Mouse (Mus musculus): Measurements from ENCODE around the gene Nfkbie. TPM values are rescaled to one million over a fixed set of nuclear protein-coding genes. Genes with fewer than 3 reads are reported as not detected.
A peak's percentile ranks its signal among the peaks of the same experiment; 100 is the strongest.

Nfkbie gene
- total RNA-seq, 2 experiments from 2014 or later, result 1.2 to 3.1 TPM

DNA sequence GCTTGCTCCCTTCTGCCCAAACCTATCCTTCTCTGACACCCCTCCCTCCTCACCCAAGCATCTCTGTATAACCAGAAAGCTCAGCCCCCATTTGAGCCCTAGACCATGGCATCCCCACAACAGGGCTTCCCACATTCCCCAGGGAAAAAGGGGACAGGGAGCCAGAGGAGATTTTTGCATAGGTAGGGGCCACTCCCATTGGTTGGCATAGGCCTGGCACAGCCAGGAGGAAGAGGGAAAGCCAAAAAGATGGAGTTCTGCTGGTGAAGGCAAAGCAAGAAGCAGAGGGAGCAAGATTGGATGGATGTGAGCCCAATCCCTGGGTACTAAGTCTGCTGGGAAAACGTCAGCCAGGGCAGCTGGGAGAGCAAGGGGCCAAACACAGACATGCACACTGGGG is 12.4 kb upstream of the Nfkbie start:
- no peak for DNase-seq

DNA sequence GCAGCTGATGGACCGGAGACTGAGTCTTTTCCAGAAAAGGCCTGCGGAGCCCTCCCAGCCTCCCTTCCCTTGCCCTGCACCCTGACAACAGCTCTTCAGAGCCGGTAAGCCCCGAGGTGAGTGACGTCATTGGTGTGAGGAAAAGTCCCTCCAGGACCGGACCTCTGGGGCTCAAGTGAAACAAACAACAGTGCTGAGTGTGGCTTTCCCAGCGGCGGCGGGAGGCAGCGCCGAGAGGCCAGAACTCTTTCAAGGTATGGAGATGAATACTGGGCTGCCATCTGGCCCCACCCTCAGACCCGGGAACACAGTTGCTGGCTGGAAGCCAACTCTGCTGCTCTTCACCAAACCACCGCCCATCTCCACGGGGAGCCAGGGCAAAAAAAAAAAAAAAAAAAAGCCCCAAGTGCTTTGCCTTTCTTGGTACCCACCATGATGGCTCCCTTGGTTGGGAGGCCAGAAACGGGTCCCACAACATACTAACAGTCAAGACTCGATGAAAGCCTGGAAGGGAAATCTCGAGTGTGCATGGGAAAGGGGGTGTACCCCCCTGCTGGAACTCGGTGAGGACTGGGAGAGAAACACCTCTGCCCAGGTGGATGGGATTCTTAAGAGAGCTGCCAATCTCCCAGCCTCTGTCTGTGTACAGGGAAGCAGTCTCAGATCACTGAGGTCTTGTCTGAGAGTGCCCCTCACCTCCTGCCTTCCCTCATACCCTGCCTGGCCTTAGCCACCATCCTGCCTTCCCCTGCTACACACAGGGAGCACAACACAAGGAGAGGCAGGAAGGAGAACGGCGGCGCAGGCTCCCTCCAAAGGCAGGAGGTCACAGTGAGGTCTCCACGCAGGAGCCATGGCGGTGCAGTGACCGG is 11.3 kb upstream of the Nfkbie start:
- no peak for DNase-seq

DNA sequence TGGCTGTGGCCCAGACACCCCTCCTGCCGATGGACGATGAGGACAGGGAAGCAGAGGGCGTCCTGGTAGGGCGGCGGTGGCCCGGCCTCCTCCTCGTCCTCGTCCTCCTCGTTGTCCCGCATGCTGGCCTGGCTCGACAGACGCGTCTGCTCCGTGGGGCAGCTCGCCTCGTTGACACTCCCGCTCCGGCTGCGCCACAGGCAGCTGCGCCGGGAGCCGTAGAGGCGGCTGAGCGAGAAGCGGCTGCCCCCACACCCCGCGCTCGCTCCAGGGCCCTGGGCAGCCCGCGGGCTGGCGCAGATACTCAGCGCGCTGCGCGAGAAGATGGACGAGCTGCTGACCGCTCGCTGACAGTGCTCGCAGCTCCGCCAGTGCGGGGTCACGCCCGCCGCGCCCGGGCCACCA is 10.6 kb upstream of the Nfkbie start:
- DNase-seq, result no peak

DNA sequence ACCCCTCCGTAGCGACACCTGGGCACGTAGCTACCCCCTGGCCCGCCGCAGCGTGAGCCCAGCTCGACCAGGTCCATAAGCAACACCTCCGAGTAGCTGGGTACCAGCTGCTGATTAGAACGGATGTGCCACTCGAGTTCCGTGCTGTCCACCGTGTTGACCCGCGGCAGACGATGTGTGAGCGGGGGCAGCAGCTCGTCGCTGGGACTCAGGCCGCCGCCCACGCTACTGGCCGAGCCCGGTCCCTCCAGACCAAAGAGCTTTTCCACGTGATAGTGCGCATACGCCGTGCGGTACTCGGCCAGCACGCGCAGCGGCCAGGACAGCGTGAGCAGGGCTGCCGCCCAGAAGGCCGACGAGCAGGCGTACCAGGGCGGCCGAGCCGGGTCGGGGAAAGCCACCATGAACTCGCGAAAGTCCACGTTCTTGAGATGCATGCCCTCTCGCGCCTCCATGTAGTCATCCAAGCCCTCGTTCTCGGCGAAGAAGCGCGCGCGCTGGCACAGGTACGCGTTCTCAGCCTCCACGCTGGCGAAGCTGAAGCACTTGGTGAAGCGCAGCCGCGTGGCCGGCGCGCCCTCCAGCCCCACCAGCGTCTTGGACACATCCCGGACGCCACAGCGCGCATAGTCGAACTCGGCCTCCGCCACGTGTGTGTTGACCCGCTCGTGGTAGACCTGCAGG is 10.1 kb upstream of the Nfkbie start:
- DNase-seq, result no peak

DNA sequence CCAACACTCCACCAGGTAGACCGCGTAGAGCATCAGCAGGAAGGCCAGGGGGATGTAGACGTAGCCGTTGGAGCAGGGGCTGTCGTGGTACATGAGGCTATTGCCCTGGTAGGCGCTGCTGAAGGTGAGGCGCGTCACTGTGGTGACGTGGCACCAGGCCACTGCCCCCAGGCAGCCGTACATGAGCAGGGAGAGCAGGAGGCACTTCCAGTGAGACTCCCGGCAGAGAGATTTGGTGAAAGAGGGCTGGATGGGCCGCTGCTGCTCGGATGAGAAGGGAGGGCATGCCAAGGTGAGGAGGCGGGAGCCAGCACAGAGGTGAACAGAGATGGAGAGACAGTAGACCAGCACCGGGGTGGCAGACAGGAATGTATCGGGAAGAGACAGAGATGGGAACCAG is 8.6 kb upstream of the Nfkbie start:
- no peak for DNase-seq

DNA sequence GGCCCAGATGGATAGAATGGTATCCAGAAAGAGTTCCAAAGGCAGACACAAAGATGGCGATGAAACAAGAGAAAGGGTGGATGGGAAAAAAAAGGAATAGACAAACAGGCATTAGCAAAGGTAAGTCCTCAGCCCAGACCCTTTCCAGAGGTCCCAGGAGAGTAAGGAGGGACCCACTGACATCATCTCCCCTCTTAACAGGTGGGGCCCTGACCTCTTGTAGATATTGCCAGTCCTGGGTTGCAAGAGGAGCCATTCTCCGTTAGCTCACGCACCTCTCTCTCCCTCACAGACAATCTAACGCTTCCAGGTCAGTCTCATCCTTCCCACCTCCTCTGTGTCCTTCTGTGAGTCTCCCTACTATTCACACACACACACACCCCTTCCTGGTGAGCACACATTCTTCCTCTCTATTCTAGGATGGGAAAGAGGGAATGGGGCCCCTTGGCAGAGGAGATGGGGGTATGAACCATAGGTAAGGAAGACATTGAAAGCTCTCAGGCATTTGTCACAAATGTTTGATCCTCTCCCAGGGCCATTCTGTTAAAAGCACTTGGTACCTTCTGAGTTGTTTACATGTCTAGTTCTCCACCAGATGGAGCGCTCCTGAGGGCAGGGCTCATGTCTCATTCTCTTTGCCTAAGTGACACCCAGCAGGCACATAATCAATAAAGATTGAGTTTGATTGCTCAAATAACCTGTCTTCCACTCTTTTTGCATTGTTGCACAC is 7.9 kb upstream of the Nfkbie start:
- no peak for DNase-seq

DNA sequence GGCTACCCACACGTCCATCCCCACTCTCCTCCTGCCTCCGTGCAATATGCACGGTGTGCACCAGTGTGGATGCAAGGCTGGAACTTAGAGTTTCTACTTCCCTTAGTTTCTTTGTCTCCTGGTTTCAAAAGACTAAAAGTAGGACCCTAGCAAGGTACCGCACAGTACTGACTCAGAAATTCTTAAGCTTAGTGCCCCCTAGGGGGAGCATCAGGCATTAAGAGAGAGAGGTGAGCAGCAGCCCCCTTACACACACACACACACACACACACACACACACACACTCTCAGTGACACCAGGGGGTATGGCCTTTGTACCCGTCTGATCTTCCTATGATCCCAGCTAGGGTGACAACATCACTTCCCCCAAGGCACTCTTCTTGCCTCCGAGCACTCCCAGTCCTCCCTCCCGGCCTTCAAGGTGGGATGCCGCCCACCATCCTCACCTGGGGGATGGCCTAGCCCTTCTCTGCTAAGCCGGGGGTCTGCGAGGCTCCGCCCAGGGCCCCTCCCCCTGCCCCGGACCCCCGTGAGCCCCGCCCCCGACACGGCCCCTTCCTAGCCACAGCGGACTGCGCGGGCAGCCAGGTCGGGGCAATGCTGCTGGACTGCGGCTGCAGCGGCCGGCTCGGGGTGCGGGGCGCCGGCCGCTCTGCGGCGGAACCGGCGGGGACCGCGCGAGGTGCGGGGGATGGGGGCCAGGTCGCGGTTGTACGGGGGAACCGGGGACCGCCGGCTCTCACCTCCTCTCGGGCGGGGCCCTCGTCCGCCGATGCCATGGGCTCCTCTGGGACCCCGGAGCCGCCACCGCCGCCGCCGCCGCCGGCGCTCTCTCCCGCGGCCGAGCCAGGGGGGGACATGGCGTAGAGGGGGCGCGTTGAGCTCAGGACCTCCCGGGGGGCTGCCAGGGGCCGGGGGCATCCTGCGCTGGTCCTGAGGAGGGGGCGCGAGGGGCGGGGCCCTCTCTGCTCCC is 6.7 kb upstream of the Nfkbie start:
- no peak for DNase-seq

DNA sequence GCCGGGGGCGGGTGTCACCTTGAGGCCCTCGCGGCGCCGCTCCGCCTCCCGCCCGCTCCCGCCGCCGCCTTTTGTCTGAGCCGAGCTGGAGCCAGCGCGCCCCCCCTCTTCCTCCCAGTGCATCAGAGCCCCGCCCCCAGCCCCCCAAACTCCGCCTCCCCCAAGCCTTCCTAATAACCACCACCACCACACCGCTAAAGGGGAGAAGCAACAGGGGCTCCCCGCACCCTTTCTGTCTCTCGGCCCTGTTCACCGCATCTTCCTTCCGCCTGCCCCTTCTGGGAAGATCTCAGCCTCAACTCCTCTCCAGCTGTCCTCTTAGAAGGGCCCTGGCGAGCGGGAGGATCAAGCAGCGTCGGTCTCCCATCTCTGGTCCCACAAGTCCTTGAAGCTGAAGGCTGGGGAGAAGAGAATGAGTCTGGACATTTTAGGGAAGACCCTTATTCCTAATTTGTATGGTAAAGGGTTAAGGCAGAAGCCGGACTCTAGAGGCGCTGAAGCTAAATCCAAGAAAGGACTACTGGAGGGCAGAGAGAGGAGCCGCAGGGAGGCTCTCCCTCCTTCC is 5.8 kb upstream of the Nfkbie start, which contains the start of gene Tmem151b:
Gene Tmem151b, minus strand, starts transcription at position 61 of the 565 bp plus-strand sequence.
- DNase-seq, result no peak

DNA sequence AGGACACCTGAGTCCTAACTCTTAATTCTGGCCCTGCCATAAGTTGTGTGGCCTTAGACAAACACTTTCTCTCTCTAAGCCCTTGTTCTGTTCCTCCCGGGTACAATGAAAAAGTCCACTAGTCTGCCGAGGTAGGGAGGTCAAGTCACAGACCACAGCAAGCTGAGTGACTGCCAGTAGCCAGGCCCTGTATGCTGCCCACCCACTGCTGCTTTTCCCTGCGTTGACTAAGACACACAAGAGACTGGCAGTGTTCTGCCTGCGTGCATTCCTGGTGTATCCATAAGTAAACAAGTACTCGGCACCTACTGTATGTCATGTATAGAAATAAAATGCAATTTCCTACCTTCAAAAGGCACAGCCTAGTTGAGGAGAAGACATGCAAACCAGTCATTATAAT is 5.2 kb upstream of the Nfkbie start:
- DNase-seq, result no peak

DNA sequence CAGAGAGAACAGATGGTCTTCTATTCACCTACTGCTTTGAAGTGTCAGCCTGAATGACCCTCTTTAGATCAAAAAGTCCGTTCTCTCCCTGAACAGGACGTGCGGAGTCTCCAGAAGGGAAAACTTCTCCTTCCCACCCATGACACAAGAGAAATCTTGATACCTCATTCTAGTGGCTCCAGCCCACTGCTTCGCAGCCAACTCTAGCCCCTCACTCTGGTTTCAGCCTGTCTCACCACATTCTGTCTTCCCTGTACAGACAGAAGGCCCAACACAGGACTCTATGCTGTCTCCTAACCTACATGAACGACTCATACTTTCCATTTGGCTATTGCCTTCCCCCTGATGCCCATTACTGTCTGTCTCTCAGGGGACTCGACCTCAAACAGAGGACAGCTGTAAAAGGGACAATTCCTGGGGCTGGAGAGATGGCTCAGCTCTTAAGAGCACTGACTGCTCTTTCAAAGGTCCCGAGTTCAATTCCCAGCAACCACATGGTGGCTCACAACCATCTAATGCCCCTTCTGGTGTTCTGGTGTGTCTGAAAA is 4.2 kb upstream of the Nfkbie start:
- DNase-seq, result no peak

DNA sequence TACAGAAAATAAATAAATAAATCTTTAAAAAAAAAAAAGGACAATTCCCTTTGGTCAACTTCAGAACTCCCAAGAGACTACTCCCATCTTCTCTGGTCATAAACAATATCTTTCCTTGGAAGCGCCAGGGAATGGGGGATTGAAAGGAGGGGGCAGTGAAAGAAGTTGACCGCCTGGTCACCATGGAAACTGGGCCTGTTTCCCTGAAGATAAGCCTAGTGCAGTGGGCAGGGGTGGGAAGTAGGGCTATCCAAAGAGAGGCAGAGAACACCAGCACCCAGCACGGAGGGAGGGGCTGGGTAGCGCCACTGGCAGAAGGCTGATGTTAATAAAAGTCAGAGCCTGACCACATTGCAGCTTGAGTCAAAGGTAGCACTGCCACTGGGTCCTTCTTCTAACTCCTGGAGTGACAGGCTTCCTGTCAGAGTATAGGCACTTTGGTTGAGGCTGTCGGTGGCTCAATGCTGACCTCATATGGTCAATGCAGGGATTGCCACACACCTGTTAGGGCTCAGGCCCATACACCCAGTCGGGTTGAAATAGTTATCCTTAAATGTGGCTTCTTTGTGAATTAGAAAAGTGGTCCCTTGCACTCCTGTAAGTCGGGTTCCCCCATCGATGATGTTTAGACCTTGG is 3.6 kb upstream of the Nfkbie start:
- DNase-seq, result peak; percentile 70 to 83

DNA sequence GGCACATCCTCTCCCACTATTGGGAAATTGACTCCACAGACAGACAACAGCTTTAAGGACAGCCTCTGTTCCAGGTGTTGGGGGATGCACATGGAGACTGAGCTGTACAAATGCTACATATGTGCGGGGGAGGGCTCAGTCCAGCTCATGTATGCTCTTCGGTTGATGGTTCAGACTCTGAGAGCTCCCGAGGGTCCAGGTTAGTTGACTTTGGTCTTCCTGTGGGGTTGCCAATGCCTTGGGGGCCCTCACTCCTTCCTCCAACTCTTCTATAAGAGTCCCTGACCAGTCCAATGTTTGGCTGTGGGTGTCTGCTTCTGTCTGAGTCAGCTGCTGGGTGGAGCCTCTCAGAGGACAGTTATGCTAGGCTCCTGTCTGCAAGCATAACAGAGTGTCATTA is 2.4 kb upstream of the Nfkbie start:
- no peak for DNase-seq

DNA sequence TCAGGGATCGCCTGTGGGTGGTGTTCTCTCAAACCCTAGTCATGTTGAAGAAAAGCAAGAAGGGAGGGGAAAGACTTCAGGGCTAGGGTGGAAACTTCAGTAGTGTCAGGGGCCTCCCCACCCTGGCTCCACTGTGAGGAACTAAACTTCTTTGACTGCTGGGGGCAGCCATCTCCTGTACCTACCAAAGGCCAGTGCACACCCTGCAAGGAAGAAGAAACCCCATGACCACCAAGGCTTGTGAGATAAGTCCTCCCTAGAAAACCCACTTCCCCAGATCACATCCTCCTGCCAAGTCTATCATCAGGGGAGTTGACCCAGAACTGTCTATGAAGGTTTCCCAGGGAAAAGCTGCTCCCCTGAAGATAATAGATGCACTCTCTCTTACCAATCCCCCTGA is 1.1 kb upstream of the Nfkbie start:
- DNase-seq, result no peak

DNA sequence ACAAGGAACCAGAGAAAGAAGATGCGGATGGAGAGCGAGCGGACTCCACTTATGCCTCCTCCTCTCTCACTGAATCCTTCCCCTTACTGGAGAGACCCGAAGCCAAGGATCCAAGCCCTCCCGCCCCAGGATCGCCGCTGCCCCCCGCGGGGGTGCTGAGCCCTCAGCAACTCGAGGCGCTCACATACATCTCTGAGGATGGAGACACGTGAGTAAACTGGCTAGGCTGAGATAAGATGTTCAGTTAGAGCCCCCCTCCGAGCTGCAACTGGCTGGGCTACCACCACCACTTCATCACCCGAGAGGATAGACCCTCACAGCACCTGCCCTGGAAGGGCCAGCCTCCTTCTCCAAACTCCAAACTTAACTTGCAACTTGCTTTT is 595 bp downstream of the Nfkbie start:
- DNase-seq, result no peak

DNA sequence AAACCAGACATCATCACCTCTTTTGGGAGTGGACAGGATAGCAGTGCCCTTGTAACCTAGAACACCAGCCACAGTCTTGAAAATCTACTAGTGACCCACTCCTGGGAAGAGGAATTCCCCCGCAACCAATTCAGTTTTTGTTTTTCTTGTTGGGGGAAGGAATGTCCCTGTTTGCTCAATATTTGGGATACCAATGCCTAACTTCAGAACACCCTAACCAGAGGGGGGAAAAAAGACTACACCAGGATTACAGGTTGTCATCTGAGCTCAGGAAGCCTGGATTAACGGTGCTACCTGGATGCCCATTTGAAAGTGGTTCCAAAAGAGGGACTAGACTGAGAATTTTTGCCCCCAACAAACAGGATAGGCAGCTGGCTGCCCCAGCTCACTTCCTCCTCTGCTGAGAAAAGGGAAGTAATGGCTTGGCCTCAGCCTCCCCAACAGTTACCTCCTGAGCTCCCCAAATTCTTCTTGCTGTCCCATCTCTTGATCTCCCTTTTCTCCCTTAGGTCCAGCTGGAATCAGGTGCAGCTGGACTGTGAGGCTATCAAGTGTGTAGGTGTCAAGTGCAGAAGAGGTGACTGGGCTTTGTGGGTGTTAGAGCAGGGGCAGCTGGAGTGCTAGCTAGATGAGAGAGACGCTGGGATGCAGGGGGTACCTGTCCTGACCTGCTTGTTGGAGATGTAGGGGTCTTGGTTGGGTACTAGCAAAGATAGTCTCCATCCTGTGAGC is 1.2 kb downstream of the Nfkbie start:
- peak in 1 of 2 experiments; percentile 39 for DNase-seq

DNA sequence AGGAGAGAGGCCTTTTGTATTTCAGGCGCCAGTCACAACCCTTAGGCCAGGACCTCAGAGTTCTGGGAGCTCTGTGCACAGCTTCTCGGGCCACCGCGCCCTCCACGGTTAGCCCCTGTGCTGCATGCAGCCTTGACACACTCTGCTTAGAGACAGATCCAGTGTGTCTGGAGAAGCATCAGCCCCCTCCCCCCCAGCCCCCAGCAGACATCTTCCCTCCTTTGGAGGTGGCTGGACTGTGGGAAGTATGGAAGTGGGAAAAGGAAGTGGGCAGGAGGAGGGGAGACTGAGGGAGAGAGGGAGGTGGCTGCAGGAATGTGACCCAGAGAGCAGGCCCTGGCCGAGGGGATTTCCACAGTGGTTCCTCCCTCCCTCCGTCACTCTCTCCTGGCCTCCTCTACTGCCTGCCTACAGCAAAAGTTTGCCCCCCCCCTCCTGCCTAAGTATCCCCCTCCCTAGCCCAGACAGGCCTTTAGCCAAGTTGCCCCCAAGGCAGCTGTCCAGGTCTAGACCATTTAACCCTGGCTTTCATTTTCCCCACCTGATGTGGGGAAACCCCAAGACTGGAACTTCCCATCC is 1.8 kb downstream of the Nfkbie start:
- DNase-seq, result no peak

DNA sequence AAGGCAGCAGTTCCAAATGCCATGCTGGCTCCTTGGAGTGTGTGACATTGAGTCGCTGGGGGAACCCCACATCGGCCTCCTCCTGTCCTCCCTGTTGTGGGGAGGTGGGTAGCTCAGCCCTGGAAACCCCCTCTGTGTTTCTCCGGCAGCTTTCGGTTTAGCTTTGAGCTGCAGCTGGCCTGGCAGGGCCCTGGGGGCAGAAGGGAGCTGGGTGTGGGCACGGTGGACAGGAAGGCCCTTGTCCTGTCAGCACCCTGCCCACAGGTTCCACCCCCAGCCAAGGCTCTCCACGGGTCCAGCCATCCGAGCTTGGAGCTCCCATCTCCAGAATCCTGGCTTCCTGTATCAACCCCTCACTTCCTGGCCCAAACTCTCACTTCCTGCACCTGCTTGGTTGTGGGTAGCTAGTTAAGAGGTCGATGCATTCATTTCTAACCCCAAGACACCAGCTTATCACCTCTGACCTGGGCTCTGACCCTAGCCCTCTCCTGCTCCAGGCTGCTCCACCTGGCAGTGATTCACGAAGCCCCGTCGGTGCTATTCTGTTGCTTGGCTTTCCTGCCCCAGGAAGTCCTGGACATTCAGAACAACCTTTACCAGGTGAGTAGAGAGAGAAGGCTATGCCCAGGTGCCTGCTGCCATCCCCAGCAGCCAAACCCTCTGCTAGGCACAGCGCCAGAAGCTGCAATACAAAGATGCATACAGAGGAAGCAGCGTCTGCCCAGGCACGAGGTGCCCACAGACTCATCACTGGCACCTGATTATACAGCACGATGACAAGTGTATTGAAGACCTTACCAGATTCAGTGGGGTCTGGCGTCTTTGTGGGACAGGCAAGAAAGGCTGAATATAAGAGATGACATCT is 2.7 kb downstream of the Nfkbie start:
- peak in 1 of 2 experiments; percentile 22 for DNase-seq

DNA sequence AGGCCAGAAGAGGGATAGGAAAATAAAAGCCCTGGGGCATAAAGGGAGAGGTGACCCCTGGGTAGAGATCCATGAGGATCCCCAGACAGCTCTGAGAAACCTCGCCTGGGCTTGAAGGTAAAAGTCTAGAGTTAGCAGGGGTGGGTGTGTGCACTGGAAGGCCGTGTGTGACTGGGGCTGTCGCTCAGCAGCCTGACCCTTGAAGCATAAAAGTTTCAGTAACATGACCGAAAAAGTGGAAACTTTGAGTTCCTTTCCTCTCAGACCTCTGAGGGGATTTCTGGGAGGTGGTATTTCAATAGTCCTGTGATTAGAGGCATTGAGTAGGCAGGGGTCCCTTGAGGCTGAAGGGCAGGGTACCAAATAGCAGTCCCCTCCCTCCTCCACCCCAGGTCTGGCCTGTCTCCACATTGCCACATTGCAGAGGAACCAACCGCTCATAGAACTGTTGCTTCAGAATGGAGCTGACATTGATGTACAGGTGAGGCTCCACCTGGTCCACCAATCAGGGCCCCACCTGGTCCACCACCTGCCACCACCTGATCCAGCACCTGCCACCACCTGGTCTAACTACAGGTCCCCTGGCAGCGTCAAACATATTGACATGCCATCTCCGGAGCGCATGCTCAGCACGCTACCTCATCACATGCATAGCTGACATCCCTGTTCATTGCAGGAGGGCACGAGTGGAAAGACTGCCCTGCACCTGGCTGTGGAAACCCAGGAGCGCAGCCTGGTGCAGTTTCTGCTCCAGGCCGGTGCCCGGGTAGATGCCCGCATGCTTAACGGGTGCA is 4.4 kb downstream of the Nfkbie start:
- DNase-seq, result no peak

Data from heart, adult 18-20 months (tissue).